Mouse (Mus musculus) adrenal gland, postnatal 14 days (tissue): Measurements from ENCODE around the gene Mcu. TPM values are rescaled to one million over a fixed set of nuclear protein-coding genes. Genes with fewer than 3 reads are reported as not detected.

Experiments
- DNase-seq: peaks from one replicate; pipeline ENCODE4 v3.0.0; 2021; ENCODE audit warnings: mixed read lengths
- total RNA-seq: library from RNA; stranded (reverse); gene quantifications from 2 replicates; pipeline ENCODE4 v1.2.3, GENCODE M21; 2021

Gene Mcu
- total RNA-seq, 1 experiment from 2014 or later = 33.6 TPM

GRCm38 (mm10) chr10:59426371-59426770 lies 190.1 kb downstream of the Mcu start:
- DNase-seq = no peak

DNA sequence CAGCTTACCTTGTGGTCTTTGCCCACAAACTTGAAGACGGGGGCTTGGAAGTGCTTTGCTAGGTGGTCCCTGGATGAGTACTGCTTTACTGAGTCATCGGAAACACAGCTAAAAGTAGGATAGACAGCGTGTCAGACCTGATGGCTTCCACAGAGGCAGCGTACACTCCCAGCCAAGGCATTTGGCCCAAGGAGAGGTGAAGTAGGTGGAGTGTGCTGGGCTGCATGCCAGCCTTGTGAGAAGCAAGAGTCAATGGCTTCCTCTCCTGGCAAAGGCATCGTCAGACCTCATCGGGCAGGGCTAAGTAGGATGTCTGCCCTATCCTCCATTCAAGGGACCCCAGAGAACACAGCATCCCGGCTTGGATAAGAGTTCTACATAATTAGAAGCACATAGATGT lies 191.1 kb downstream of the Mcu start:
- peak; percentile 73 for DNase-seq

DNA sequence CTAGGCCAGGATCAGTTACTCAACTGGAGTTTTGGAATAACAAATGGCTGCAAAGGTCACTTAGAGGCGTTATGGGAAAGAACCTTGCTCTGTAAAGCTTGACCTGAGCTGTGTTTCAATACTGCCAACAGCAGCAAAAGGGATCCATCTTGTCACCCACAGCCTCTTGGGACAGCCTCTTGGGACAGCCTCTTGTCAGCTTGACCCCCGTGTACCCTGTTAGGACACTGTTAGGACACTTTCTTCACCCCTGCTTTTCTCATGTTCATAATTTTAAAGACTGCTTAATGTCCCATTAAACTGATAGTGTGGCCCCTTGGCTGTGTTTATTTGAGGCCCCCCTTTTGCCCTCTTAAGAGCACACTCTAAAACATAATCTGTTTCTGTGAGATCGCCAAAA lies 192.0 kb downstream of the Mcu start:
- peak; percentile 31 for DNase-seq

- DNase-seq = no peak
Observed at GRCm38 (mm10) chr10:59419516-59419915, 197.0 kb downstream of the Mcu start.

DNA sequence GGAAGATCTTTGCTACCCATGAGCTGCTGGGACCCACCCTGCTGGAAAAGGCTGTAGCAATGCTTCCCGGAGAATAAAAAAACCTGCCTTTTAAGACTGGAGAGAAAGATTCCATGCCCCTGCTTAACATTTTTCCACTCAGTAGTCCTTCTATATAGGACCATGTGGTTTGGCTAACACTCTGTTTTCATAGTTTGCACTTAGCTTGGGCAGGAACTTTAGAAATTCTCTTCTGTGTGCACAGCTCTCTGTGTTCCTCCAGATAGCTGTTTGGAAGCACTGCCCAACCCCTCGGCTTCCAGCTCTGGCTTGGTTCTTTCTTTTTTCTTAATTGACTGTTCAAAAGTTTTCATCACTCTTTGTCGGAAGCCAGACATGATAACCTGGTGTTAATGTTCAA lies 199.9 kb downstream of the Mcu start:
- DNase-seq = no peak

DNA sequence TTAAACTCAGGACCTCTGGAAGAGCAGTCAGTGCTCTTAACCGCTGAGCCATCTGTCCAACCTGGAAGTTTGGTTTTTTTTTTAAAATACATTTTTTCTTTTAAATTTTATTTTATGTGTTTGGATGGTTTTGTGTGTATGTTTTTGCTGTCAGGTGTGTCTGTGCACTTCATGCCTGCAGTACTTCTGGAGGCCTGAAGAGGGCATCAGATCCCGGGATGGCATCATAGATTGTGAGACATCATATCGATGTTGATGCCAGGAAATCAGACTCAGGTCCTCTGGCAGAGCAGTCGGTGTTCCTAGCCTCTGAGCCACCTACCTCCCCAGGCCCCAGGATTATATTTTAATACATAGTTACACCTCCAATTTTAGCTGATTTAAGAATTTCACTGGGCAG lies 202.8 kb downstream of the Mcu start:
- DNase-seq = no peak

DNA sequence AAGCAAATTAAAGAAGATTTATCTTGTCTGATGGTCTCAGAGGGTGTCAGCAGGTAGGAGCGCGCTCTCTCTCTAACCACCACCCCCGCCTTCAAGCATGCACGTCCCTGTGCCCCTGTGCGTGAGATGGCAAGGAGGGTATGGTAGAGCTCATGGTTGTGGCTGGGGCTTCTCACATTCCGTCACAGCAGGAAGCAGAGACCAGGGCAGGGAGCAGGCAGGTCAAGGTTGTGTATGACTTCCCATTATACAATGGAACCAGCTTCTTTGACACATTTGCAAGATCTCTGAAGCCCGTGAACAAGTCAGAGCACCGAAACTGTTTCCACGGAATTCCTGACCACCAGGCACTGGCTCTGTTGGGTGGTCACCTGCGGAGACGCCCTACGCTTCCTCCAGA lies 206.2 kb downstream of the Mcu start:
- no peak for DNase-seq

GRCm38 (mm10) chr10:59408499-59408898 lies 208.0 kb downstream of the Mcu start:
- DNase-seq = no peak

DNA sequence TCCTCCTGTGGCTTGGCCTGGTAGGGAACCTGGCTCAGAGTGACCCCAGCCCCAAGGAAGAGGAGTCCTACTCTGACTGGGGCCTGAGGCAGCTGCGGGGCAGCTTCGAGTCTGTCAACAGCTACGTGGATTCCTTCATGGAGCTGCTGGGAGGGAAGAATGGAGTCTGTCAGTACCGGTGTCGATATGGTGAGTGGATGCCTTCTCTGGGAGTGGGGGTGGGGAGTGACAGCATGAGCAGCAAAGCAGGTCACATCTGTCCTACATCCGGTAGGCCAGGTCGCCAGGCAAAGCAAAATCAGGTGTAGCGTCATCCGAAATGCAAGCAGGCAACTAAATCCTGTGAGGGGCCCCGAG lies 212.7 kb downstream of the Mcu start:
- no peak for DNase-seq

DNA sequence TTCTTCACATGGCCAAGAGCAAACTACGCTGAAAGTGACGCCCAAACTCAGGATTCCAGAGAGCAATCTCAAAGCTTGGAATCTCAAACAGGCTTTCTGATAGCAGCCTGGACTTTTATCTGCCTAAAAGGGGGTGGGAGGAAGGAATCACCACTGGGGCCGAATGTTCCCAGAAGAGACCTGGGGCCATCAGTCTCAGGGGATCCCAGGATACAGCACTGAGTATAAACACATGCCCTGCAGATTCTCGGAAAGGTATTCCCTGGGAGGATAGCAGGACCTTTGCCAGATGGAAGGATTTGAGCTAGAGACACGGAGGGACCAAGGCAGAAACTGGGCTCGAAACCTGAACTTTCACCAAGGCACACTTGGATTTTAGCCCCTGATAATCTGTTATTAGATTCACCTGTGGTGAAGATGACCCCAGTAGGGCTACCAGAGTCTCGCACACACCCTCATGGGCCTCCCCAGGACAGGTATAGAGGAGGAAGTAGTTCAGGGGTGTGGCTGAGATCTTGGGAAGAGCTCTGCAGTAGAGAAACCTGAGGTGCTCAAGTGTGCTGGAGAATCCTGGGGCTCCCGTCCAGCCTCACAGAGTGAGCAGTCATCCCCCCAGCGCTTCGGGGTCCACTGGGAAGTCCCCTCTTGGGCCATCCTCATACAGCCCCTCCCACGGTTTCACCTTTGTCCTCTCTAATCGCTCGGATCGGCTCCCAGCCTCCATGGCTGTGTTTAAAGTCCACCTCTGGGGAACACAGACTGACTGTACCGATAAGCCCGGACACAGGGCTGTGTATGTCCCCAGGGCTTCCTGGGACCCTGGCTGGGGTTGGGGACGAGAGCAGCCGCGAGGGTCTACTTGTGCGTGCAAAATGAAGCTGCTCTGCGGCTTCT lies 213.3 kb downstream of the Mcu start, which contains the start of gene Pla2g12b:
Gene Pla2g12b, plus strand, starts transcription at position 762 of the 894 bp plus-strand sequence.
- DNase-seq = no peak

Other genes with a start within 250 kb of the Mcu start
- gene Gm10273, start 221.1 kb downstream of the Mcu start, total RNA-seq = 19.4 and 23.1 TPM in 2 replicates
- 0.64 and 8.6 TPM in 2 replicates for gene Pla2g12b, start 213.0 kb downstream of the Mcu start, total RNA-seq
- 5.9 and 6.9 TPM in 2 replicates for gene Oit3, start 174.9 kb downstream of the Mcu start, total RNA-seq
- not detected in 2 replicates for gene Gm10322, start 629 bp downstream of the Mcu start, total RNA-seq
- 51.3 and 59.9 TPM in 2 replicates for gene Micu1, start 85.8 kb upstream of the Mcu start, total RNA-seq